Mouse (Mus musculus): ENCODE data around the gene Cdkal1.

- TF ChIP-seq CTCF (IDR thresholded peaks at IDR 0.05; ENCODE audit: low read depth) (no peak), EP300 (optimal IDR thresholded peaks at IDR 0.05) (no peak)
These were observed 55.4 kb downstream of the Cdkal1 start for GRCm38 (mm10) chr13:29800078-29800477.
